Mouse (Mus musculus): ENCODE data around the gene Anxa10. TPM values are rescaled to one million over a fixed set of nuclear protein-coding genes. Genes with fewer than 3 reads are reported as not detected.

Anxa10 gene
- total RNA-seq (2023) = not detected

GRCm38 (mm10) chr8:62123098-62123497 lies at the start of gene Anxa10:
Anxa10 (minus strand) TSS chr8:62123150.

Other genes starting within 250 kb of the Anxa10 start
- 3.3 TPM for gene Palld, start 220.5 kb downstream of the Anxa10 start, total RNA-seq (2023)
- gene Ddx60, start 195.1 kb downstream of the Anxa10 start, total RNA-seq (2023) = 23.3 TPM